ENCODE assay signal across 8 mouse cellular contexts in the genomic region with DNA sequence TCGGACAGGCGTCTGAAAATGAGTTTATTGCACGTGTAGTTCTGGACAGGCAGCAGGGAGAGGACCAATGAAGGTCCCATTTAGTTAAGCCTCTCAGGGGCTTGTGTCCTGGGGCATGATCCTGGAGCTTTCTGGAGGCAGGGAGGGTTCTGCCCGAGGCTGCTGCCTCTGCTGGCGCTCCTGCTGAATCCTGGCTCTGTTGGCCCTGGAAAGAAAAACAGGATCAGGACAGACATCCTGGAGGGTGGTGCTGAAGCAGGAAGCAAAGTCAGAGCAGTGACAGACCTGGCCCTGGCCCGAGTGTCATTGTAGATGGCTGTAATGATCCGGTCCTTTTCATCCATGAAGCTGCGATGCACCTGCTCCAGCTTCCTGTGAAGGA. TPM values are rescaled to one million over a fixed set of nuclear protein-coding genes. Genes with fewer than 3 reads are reported as not detected.
DNase-seq lines count a peak whose midpoint lies in the region; ATAC-seq and TF ChIP-seq lines count a peak whose summit lies in the region.

No protein-coding gene starts in this region.

- H3K27ac ChIP-seq in embryonic facial prominence, embryonic 15.5 days (replicated peaks), result peak overlapping the region; percentile 90
- H3K27ac ChIP-seq in limb, embryonic 11.5 days (replicated peaks; ENCODE audit: low read depth, low read length), result no peak overlapping the region; the same call in 1 of the 2 replicates
- H3K27ac ChIP-seq in small intestine, adult 2 months (ENCODE audit: insufficient read depth, low read depth, low read length), result peak overlapping the region; percentile 47

- DNase-seq in limb, embryonic 11.5 days (ENCODE audit: low spot score), result no peak
- DNase-seq in right cerebral cortex, postnatal 4 days, result no peak
- DNase-seq in layer of hippocampus, adult 9-10 months (ENCODE audit: low spot score), result no peak
- no peak for DNase-seq in left cerebral cortex, postnatal 25 days (ENCODE audit: low spot score in 2 of 2)

- peak overlapping the region; percentile 85 for H3K4me2 ChIP-seq in embryonic facial prominence, embryonic 15.5 days (replicated peaks)
- peak overlapping the region; percentile 88 for H3K4me2 ChIP-seq in limb, embryonic 11.5 days (ENCODE audit: low read depth, severe bottlenecking)

- H3K4me3 ChIP-seq in megakaryocyte, embryonic 14.5 days (replicated peaks), result peak overlapping the region; percentile 95
- peak overlapping the region; percentile 86 for H3K4me3 ChIP-seq in embryonic facial prominence, embryonic 15.5 days (replicated peaks)
- peak overlapping the region; percentile 74 for H3K4me3 ChIP-seq in limb, embryonic 11.5 days (ENCODE audit: low read depth, low read length)
- H3K4me3 ChIP-seq in small intestine, adult 2 months (ENCODE audit: low read depth, low read length), result peak overlapping the region; percentile 76

- no peak for TF ChIP-seq POLR2A in small intestine, adult 2 months (IDR thresholded peaks at IDR 0.05; ENCODE audit: low read depth, low read length)

- peak overlapping the region; percentile 90 for H3K9ac ChIP-seq in embryonic facial prominence, embryonic 15.5 days
- H3K9ac ChIP-seq in limb, embryonic 11.5 days (ENCODE audit: low read length), result peak overlapping the region; percentile 91

- H3K27me3 ChIP-seq in megakaryocyte, embryonic 14.5 days (replicated peaks), result no peaks in the 10 kb centered on the region
- H3K27me3 ChIP-seq in embryonic facial prominence, embryonic 15.5 days, result no peaks in the 10 kb centered on the region
- H3K27me3 ChIP-seq in limb, embryonic 11.5 days (ENCODE audit: control insufficient read depth, insufficient read depth, low read length), result no peaks in the 10 kb centered on the region
- no peaks in the 10 kb centered on the region for H3K27me3 ChIP-seq in small intestine, adult 2 months (ENCODE audit: control insufficient read depth, insufficient read depth, low read length)

- intact Hi-C loops in left cerebral cortex, postnatal 25 days (cut with DNase I), result no loop called here

- H3K4me1 ChIP-seq in megakaryocyte, embryonic 14.5 days, result peaks cover 54% of the 10 kb centered on the region
- H3K4me1 ChIP-seq in embryonic facial prominence, embryonic 15.5 days, result peaks cover 37% of the 10 kb centered on the region
- peaks cover 19% of the 10 kb centered on the region for H3K4me1 ChIP-seq in limb, embryonic 11.5 days (ENCODE audit: control insufficient read depth, insufficient read depth, low read length)
- H3K4me1 ChIP-seq in small intestine, adult 2 months (ENCODE audit: control insufficient read depth, insufficient read depth, insufficient read length, low read length), result peaks cover 9% of the 10 kb centered on the region

- no peak for TF ChIP-seq CTCF in small intestine, adult 2 months (IDR thresholded peaks at IDR 0.05; ENCODE audit: extremely low read depth, insufficient read length, insufficient replicate concordance, low read depth, low read length)

- ATAC-seq in megakaryocyte, adult 5-6 weeks (ENCODE audit: poor library complexity, severe bottlenecking), result no peak
- no peak for ATAC-seq in embryonic facial prominence, embryonic 15.5 days (ENCODE audit: insufficient number of reproducible peaks, low FRiP score, low TSS enrichment, low read depth)
- no peak for ATAC-seq in limb, embryonic 11.5 days (ENCODE audit: insufficient number of reproducible peaks, low FRiP score, low TSS enrichment, low read depth)

- no peaks in the 10 kb centered on the region for H3K9me3 ChIP-seq in megakaryocyte, embryonic 14.5 days
- H3K9me3 ChIP-seq in embryonic facial prominence, embryonic 15.5 days (replicated peaks), result no peaks in the 10 kb centered on the region
- no peaks in the 10 kb centered on the region for H3K9me3 ChIP-seq in limb, embryonic 11.5 days (ENCODE audit: control insufficient read depth, low read length)

- H3K36me3 ChIP-seq in megakaryocyte, embryonic 14.5 days (replicated peaks; ENCODE audit: low read length), result peaks cover 37% of the 10 kb centered on the region
- H3K36me3 ChIP-seq in embryonic facial prominence, embryonic 15.5 days, result peaks cover 22% of the 10 kb centered on the region
- peaks cover 5% of the 10 kb centered on the region for H3K36me3 ChIP-seq in limb, embryonic 11.5 days (ENCODE audit: control insufficient read depth, insufficient read depth, low read length)
- H3K36me3 ChIP-seq in small intestine, adult 2 months (ENCODE audit: control insufficient read depth, insufficient read depth, low read length), result no peaks in the 10 kb centered on the region

- WGBS in embryonic facial prominence, embryonic 15.5 days, result 2% methylated on average over 8 of the region's 8 CpGs
- 6% methylated on average over 8 of the region's 8 CpGs for WGBS in limb, embryonic 11.5 days
- WGBS in small intestine, adult 2 months, result 2% methylated on average over 8 of the region's 8 CpGs

RNA-seq across cellular contexts. Expression of gene Vegfb, which starts 0.4 kb away (rescaled TPM):
- 68.5 and 73.8 TPM in 2 replicates for polyA plus RNA-seq in megakaryocyte, embryonic 14.5 days (2012; ENCODE audit: insufficient read depth, low replicate concordance)
- total RNA-seq in megakaryocyte, adult 5-6 weeks (2015), result 7.8 and 8.0 TPM in 2 replicates
- 2.4 and 2.8 TPM in 2 replicates for total RNA-seq in megakaryocyte, adult 5-6 weeks (2017)
- polyA plus RNA-seq in embryonic facial prominence, embryonic 15.5 days (2015; fragmentation: Nextera tagmentation; extraction: Ambion mirVana), result 51.5 and 53.2 TPM in 2 replicates
- polyA plus RNA-seq in limb, embryonic 11.5 days (2014; fragmentation: Nextera tagmentation; extraction: Ambion mirVana), result 37.1 and 38.7 TPM in 2 replicates
- 19.8 and 20.4 TPM in 2 replicates for polyA plus RNA-seq in small intestine, adult 2 months (2012; rRNA removed)
- 10 to 100 TPM; 79.9 to 80.2 TPM for total RNA-seq in left cerebral cortex, postnatal 25 days (2021)

RNA-seq across cellular contexts. Expression of gene Dnajc4, which starts 4.5 kb away (rescaled TPM):
- 19.1 and 20.6 TPM in 2 replicates for polyA plus RNA-seq in megakaryocyte, embryonic 14.5 days (2012; ENCODE audit: insufficient read depth, low replicate concordance)
- total RNA-seq in megakaryocyte, adult 5-6 weeks (2015), result 19.5 and 23.0 TPM in 2 replicates
- total RNA-seq in megakaryocyte, adult 5-6 weeks (2017), result 18.4 and 21.4 TPM in 2 replicates
- polyA plus RNA-seq in embryonic facial prominence, embryonic 15.5 days (2015; fragmentation: Nextera tagmentation; extraction: Ambion mirVana), result 23.9 and 27.9 TPM in 2 replicates
- 15.0 and 20.7 TPM in 2 replicates for polyA plus RNA-seq in limb, embryonic 11.5 days (2014; fragmentation: Nextera tagmentation; extraction: Ambion mirVana)
- 34.1 and 53.4 TPM in 2 replicates for polyA plus RNA-seq in small intestine, adult 2 months (2012; rRNA removed)
- 10 to 100 TPM; 20.1 to 21.0 TPM for total RNA-seq in left cerebral cortex, postnatal 25 days (2021)

RNA-seq across cellular contexts. Expression of gene Fkbp2, which starts 7.6 kb away (rescaled TPM):
- 154 and 460 TPM in 2 replicates for polyA plus RNA-seq in megakaryocyte, embryonic 14.5 days (2012; ENCODE audit: insufficient read depth, low replicate concordance)
- total RNA-seq in megakaryocyte, adult 5-6 weeks (2015), result 127 and 145 TPM in 2 replicates
- 141 and 155 TPM in 2 replicates for total RNA-seq in megakaryocyte, adult 5-6 weeks (2017)
- polyA plus RNA-seq in embryonic facial prominence, embryonic 15.5 days (2015; fragmentation: Nextera tagmentation; extraction: Ambion mirVana), result 112 and 119 TPM in 2 replicates
- 70.9 and 72.7 TPM in 2 replicates for polyA plus RNA-seq in limb, embryonic 11.5 days (2014; fragmentation: Nextera tagmentation; extraction: Ambion mirVana)
- 23.0 and 47.9 TPM in 2 replicates for polyA plus RNA-seq in small intestine, adult 2 months (2012; rRNA removed)
- 100 to 1,000 TPM in 1 of 2 experiments, 10 to 100 TPM in 1; 98.0 to 104 TPM for total RNA-seq in left cerebral cortex, postnatal 25 days (2021)

RNA-seq across cellular contexts. Expression of gene Nudt22, which starts 8.0 kb away (rescaled TPM):
- polyA plus RNA-seq in megakaryocyte, embryonic 14.5 days (2012; ENCODE audit: insufficient read depth, low replicate concordance), result 6.7 and 9.1 TPM in 2 replicates
- 16.6 and 29.0 TPM in 2 replicates for total RNA-seq in megakaryocyte, adult 5-6 weeks (2015)
- total RNA-seq in megakaryocyte, adult 5-6 weeks (2017), result 10.1 and 16.0 TPM in 2 replicates
- polyA plus RNA-seq in embryonic facial prominence, embryonic 15.5 days (2015; fragmentation: Nextera tagmentation; extraction: Ambion mirVana), result 22.2 and 24.1 TPM in 2 replicates
- 18.3 and 22.3 TPM in 2 replicates for polyA plus RNA-seq in limb, embryonic 11.5 days (2014; fragmentation: Nextera tagmentation; extraction: Ambion mirVana)
- 41.2 and 53.8 TPM in 2 replicates for polyA plus RNA-seq in small intestine, adult 2 months (2012; rRNA removed)
- 10 to 100 TPM; 12.5 to 14.3 TPM for total RNA-seq in left cerebral cortex, postnatal 25 days (2021)

RNA-seq across cellular contexts. Expression of gene Trpt1, which starts 8.0 kb away (rescaled TPM):
- 0.57 TPM in 1 of 2 replicates, not detected in the other for polyA plus RNA-seq in megakaryocyte, embryonic 14.5 days (2012; ENCODE audit: insufficient read depth, low replicate concordance)
- 1.5 and 3.4 TPM in 2 replicates for total RNA-seq in megakaryocyte, adult 5-6 weeks (2015)
- 2.7 and 3.4 TPM in 2 replicates for total RNA-seq in megakaryocyte, adult 5-6 weeks (2017)
- polyA plus RNA-seq in embryonic facial prominence, embryonic 15.5 days (2015; fragmentation: Nextera tagmentation; extraction: Ambion mirVana), result 12.5 and 12.7 TPM in 2 replicates
- 8.9 and 9.7 TPM in 2 replicates for polyA plus RNA-seq in limb, embryonic 11.5 days (2014; fragmentation: Nextera tagmentation; extraction: Ambion mirVana)
- polyA plus RNA-seq in small intestine, adult 2 months (2012; rRNA removed), result 5.2 and 7.7 TPM in 2 replicates
- 10 to 100 TPM; 18.0 to 22.9 TPM for total RNA-seq in left cerebral cortex, postnatal 25 days (2021)
